Mouse (Mus musculus) kidney, embryonic 14.5 days (tissue): ENCODE data around the gene Prpf18. TPM values are rescaled to one million over a fixed set of nuclear protein-coding genes. Genes with fewer than 3 reads are reported as not detected.

Experiments used
- ATAC-seq: fragments of 200-750 bp; cut with Nextera tagmentation; 2 replicates; pipeline ENCODE4 v1.8.0; 2017; ENCODE audit warnings: moderate number of reproducible peaks, mild to moderate bottlenecking, moderate TSS enrichment, moderate library complexity; ENCODE audit not compliant: low FRiP score, low TSS enrichment
- H3K27ac ChIP-seq: fragments of 300-500 bp; sonication (generic); 2 replicates; pipeline ENCODE4 v1.5.1; 2014; ENCODE audit warnings: low read depth, mild to moderate bottlenecking, low read length, moderate library complexity, mixed read lengths
- H3K27me3 ChIP-seq: fragments of 300-500 bp; sonication (generic); 2 replicates; pipeline ENCODE4 v1.6.1; 2014; ENCODE audit warnings: mild to moderate bottlenecking, low read length; ENCODE audit not compliant: control insufficient read depth, insufficient read depth
- H3K36me3 ChIP-seq: fragments of 300-500 bp; sonication (generic); 2 replicates; pipeline ENCODE4 v1.6.1; 2014; ENCODE audit warnings: low read length, mixed read lengths; ENCODE audit not compliant: control insufficient read depth, insufficient read depth
- H3K4me1 ChIP-seq: fragments of 300-500 bp; sonication (generic); 2 replicates; pipeline ENCODE4 v1.6.1; 2014; ENCODE audit warnings: low read length, mixed read lengths; ENCODE audit not compliant: control insufficient read depth, insufficient read depth
- H3K4me2 ChIP-seq: fragments of 300-500 bp; sonication (generic); replicated peaks from 2 replicates; pipeline ENCODE4 v1.6.1; 2014; ENCODE audit warnings: low read depth, mild to moderate bottlenecking, low read length
- H3K4me3 ChIP-seq: fragments of 300-500 bp; sonication (generic); 2 replicates; pipeline ENCODE4 v1.5.1; 2014; ENCODE audit warnings: mild to moderate bottlenecking, low read length
- H3K9ac ChIP-seq: fragments of 300-500 bp; sonication (generic); 2 replicates; pipeline ENCODE4 v1.6.1; 2014; ENCODE audit warnings: low read depth, mild to moderate bottlenecking, low read length, moderate library complexity
- H3K9me3 ChIP-seq: fragments of 300-500 bp; sonication (generic); 2 replicates; pipeline ENCODE4 v1.6.1; 2016; ENCODE audit warnings: low read length; ENCODE audit not compliant: control insufficient read depth
- WGBS: fragments of 180-500 bp; shearing (Covaris S2); extraction: QIAGEN DNeasy Blood & Tissue Kit; methylation state at CpG from one replicate; pipeline ENCODE4 v1.1.7; 2014; 5-methylcytosine and 5-hydroxymethylcytosine counted together
- polyA plus RNA-seq: library from polyadenylated mRNA; unstranded; fragments of >200 nt; fragmentation: Nextera tagmentation; extraction: Ambion mirVana; gene quantifications from 2 replicates; pipeline ENCODE4 v1.2.1, GENCODE M21; 2014

Prpf18 gene
- polyA plus RNA-seq, 1 experiment from 2014 or later = 38.8 TPM

DNA sequence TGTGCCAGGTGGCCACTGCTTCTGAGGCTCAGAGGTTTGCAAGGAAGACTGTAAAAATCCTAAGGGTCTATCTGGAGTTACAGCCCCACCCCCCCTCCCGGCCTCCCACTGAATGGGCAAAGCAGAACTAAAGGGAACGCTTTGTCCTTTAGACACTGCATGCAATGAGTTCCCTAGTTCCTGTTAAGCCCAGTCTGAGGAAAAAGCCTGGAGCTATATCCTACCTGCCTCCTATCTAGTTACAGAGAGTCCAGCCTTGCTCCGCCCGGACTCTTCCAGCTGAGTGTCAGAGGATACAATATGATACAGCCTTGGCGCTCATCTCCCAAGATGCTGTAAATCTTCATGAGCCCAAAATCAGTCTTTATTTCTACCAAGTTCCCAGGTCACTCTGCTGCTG lies 77.7 kb downstream of the Prpf18 start:
- Histone ChIP-seq H3K27me3 (no peaks in the 10 kb centered on the region), H3K4me2 (no peak overlapping the region), H3K9ac (no peak overlapping the region), H3K4me1 (peaks cover 29% of the 10 kb centered on the region; the same call in 1 of the 2 replicates), H3K36me3 (peaks cover 71% of the 10 kb centered on the region), H3K9me3 (no peaks in the 10 kb centered on the region), H3K4me3 (no peak overlapping the region), H3K27ac (no peak overlapping the region)
- ATAC-seq = no peak
- 78% methylated on average over 5 of the region's 5 CpGs for WGBS

DNA sequence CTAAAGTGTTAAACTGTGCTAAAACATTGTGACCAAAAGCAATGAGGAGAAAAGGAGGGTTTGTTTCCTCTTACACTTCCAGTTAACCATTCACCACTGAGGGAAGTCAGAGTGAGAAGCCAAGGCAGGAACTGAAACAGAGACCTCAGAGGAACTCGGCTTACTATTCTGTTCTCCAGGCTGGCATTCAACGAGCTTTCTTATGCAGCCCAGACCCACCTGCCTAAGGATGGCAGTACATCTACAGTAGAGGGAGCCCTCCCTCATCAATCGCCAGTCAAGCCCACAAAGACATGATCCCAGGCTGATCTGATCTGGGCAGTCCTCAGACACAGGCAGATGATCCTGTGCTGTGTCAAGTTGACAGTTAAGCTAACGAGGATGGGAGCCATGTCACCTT lies 78.5 kb downstream of the Prpf18 start:
- Histone ChIP-seq H3K9ac (no peak overlapping the region), H3K9me3 (no peaks in the 10 kb centered on the region), H3K4me1 (peaks cover 28% of the 10 kb centered on the region; the same call in 1 of the 2 replicates), H3K27ac (no peak overlapping the region), H3K4me3 (no peak overlapping the region), H3K4me2 (no peak overlapping the region), H3K27me3 (no peaks in the 10 kb centered on the region), H3K36me3 (peaks cover 69% of the 10 kb centered on the region)
- no peak for ATAC-seq
- 59% methylated on average over 4 of the region's 4 CpGs for WGBS

DNA sequence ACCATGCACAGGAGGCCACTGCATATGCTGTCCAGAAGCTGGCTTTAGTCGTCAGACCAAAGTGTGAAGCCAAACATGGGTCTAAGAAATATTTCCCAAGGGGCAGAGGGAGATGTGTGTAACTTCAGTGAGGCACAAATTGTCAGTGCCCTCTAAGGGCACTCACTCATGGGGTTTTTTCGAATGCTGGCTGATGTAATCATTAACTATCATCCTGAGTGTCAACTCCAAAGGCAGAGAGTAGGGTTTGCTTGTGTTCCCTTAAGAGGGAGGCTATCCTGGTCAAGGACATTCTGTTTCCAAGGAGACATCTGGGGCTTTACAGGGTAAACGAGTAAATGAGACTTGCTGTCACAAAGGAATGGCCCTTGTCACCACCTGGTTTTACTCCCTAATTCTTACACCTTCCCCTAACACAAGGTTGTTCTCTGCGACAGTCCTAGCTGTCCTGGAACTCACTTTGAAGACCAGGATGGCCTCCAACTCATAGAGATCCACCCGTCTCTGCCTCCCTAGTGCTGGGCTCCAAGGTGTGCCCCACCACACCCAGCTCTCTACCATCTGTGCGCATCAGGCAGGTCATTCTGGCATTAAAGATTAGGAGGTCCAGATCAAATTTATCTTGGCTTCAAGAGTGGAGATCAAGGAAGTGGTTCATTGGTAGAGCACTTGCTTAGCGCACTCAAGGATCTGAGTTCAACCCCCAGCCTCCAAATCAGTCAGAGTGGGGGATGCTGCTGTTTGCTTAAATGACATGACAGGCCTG lies 79.2 kb downstream of the Prpf18 start:
- H3K4me3 ChIP-seq = no peak overlapping the region
- H3K36me3 ChIP-seq = peaks cover 76% of the 10 kb centered on the region
- no peak overlapping the region; the same call in 1 of the 2 replicates for H3K27ac ChIP-seq
- H3K4me1 ChIP-seq = peaks cover 26% of the 10 kb centered on the region; the same call in 1 of the 2 replicates
- 66% methylated on average over 7 of the region's 7 CpGs for WGBS
- no peaks in the 10 kb centered on the region for H3K9me3 ChIP-seq
- H3K9ac ChIP-seq = no peak overlapping the region
- no peaks in the 10 kb centered on the region for H3K27me3 ChIP-seq
- 0 out of 2 replicates have a peak, but pooled peaks have one; percentile 28 for ATAC-seq
- no peak overlapping the region for H3K4me2 ChIP-seq

Other genes starting within 250 kb of the Prpf18 start
- 4.2 and 6.9 TPM in 2 replicates for gene Bend7, start 65.7 kb upstream of the Prpf18 start, polyA plus RNA-seq
- gene Sephs1, start 229.5 kb upstream of the Prpf18 start, polyA plus RNA-seq = 47.3 and 122 TPM in 2 replicates